Mouse (Mus musculus): ENCODE data around the gene Taok2. TPM values are rescaled to one million over a fixed set of nuclear protein-coding genes. Genes with fewer than 3 reads are reported as not detected.

The Taok2 gene
- polyA plus RNA-seq, 1 experiment from 2014 or later, result 24.0 TPM

DNA sequence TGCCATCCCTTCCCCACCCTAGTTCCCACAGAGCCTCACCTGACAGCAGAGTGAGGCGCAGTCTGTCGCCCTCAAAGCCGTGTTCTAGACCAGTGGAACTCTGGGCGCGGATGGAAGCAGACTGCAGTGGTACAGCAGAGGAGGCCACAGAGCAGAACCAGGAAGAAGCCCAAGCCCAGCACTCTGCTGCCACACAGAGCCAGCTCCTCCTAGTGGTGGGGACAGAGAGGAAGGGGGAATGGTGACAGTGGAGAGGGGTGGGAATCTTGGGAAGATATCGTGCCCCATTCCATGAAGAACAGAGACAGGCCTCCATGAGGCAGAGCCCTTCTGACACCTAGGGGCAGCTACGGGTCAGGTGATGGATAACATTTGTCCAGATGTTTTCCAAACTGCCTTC lies 4.3 kb upstream of the Taok2 start:
- Histone ChIP-seq H3K27me3 (replicated peaks; ENCODE audit: control insufficient read depth, insufficient read depth, low read length) (no peaks in the 10 kb centered on the region), H3K4me1 (replicated peaks; ENCODE audit: control insufficient read depth, insufficient read depth, low read length) (peaks cover 4% of the 10 kb centered on the region; the same call in 1 of the 2 replicates), H3K36me3 (ENCODE audit: control insufficient read depth, insufficient read depth, low read length) (no peaks in the 10 kb centered on the region), H3K4me3 (ENCODE audit: low read depth, low read length) (no peak overlapping the region), H3K27ac (ENCODE audit: low read depth, low read length) (no peak overlapping the region), H3K9ac (ENCODE audit: low read depth, low read length) (no peak overlapping the region), H3K4me2 (no peak overlapping the region), H3K9me3 (ENCODE audit: control insufficient read depth, low read length) (no peaks in the 10 kb centered on the region)
- 54% methylated on average over 7 of the region's 7 CpGs for WGBS
- ATAC-seq (replicated peaks; ENCODE audit: low FRiP score), result no peak
- DNase-seq (ENCODE audit: low spot score), result no peak

DNA sequence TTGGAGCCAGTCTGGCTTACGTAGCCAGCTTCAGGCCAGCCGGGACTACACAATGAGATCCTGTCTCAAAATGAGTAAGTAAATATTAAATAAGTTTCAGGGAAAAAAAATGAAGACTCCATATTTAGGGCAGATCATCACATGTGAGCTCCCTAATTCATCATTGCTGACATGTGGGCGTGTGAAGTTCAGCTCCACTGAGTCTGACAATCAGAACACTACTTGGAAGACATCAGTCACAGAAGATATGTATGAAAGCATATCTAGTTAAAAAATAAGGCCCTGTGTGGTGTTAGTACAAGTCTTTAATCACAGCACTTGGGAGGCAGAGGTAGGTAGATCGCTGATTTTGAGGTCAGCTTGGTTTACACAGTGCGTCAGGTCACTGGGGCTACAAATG lies 2.8 kb upstream of the Taok2 start:
- no peak for DNase-seq (ENCODE audit: low spot score)
- H3K9ac ChIP-seq (ENCODE audit: low read depth, low read length), result no peak overlapping the region
- peaks cover 16% of the 10 kb centered on the region for H3K4me1 ChIP-seq (replicated peaks; ENCODE audit: control insufficient read depth, insufficient read depth, low read length)
- no peak overlapping the region for H3K4me2 ChIP-seq
- no peak overlapping the region for H3K27ac ChIP-seq (ENCODE audit: low read depth, low read length)
- ATAC-seq (replicated peaks; ENCODE audit: low FRiP score), result no peak
- no peaks in the 10 kb centered on the region for H3K9me3 ChIP-seq (ENCODE audit: control insufficient read depth, low read length)
- H3K4me3 ChIP-seq (ENCODE audit: low read depth, low read length), result no peak overlapping the region
- no peaks in the 10 kb centered on the region for H3K27me3 ChIP-seq (replicated peaks; ENCODE audit: control insufficient read depth, insufficient read depth, low read length)
- 84% methylated on average over 5 of the region's 5 CpGs for WGBS
- H3K36me3 ChIP-seq (ENCODE audit: control insufficient read depth, insufficient read depth, low read length), result no peaks in the 10 kb centered on the region

DNA sequence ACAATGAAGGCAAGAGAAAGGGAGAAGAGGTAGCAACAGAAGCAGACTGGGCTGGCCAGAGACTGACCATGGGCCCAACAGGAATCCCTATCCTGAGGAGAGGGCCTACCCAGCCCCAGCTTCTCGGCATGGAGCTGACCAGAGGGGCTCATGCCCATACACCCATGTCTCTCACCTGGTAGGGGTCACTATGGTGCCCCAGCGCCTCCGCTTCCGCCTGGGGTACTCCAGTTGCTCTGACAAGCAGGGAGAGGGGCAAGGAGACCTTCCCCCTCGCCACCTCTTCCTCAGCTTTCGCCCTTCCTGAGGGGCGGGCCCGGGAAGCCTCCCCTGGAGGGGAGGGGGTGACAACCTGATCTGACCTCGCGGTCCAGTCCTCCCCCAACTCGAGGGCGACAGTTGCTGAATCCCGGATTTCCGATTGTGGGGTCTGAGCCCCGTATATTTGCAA lies 747 bp downstream of the Taok2 start:
- Histone ChIP-seq H3K9ac (ENCODE audit: low read depth, low read length) (peak overlapping the region; percentile 87), H3K4me1 (replicated peaks; ENCODE audit: control insufficient read depth, insufficient read depth, low read length) (peaks cover 29% of the 10 kb centered on the region), H3K4me3 (ENCODE audit: low read depth, low read length) (peak overlapping the region; percentile 88), H3K4me2 (peak overlapping the region; percentile 100), H3K9me3 (ENCODE audit: control insufficient read depth, low read length) (no peaks in the 10 kb centered on the region), H3K27me3 (replicated peaks; ENCODE audit: control insufficient read depth, insufficient read depth, low read length) (no peaks in the 10 kb centered on the region), H3K36me3 (ENCODE audit: control insufficient read depth, insufficient read depth, low read length) (peaks cover 16% of the 10 kb centered on the region), H3K27ac (ENCODE audit: low read depth, low read length) (peak overlapping the region; percentile 92)
- under 1% methylated on average over 15 of the region's 15 CpGs for WGBS
- DNase-seq (ENCODE audit: low spot score) (no peak), ATAC-seq (replicated peaks; ENCODE audit: low FRiP score) (0 out of 2 replicates have a peak, but pooled peaks have one; percentile 3)

DNA sequence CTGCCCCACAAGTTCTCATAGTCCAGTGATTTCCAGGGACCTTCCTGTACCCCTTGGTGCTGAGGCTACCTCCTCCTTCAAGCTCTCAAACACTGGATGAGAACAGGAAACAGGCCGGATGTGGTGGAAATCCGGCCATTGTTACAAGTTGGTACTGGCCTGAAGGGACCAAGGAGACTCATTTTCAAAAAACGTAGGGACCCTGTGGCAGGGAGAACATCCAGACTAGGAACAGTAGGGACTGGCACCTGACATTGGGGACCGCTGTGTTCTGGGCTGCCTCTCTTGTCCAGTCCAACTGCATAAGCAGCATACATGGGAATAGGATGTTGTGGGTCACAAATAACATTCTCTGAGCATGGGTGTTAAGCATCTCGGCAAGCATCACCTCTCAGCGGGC lies 3.5 kb downstream of the Taok2 start:
- DNase-seq (ENCODE audit: low spot score), result no peak
- H3K27ac ChIP-seq (ENCODE audit: low read depth, low read length), result peak overlapping the region; percentile 28; the same call in 1 of the 2 replicates
- WGBS, result 58% methylated on average over 6 of the region's 6 CpGs
- H3K4me2 ChIP-seq, result peak overlapping the region; percentile 100
- H3K9ac ChIP-seq (ENCODE audit: low read depth, low read length), result 0 out of 2 replicates have a peak overlapping the region, but pooled peaks have one; percentile 16
- H3K36me3 ChIP-seq (ENCODE audit: control insufficient read depth, insufficient read depth, low read length), result peaks cover 33% of the 10 kb centered on the region
- H3K9me3 ChIP-seq (ENCODE audit: control insufficient read depth, low read length), result no peaks in the 10 kb centered on the region
- ATAC-seq (replicated peaks; ENCODE audit: low FRiP score), result no peak
- no peaks in the 10 kb centered on the region for H3K27me3 ChIP-seq (replicated peaks; ENCODE audit: control insufficient read depth, insufficient read depth, low read length)
- peaks cover 29% of the 10 kb centered on the region for H3K4me1 ChIP-seq (replicated peaks; ENCODE audit: control insufficient read depth, insufficient read depth, low read length)
- no peak overlapping the region; the same call in 1 of the 2 replicates for H3K4me3 ChIP-seq (ENCODE audit: low read depth, low read length)

DNA sequence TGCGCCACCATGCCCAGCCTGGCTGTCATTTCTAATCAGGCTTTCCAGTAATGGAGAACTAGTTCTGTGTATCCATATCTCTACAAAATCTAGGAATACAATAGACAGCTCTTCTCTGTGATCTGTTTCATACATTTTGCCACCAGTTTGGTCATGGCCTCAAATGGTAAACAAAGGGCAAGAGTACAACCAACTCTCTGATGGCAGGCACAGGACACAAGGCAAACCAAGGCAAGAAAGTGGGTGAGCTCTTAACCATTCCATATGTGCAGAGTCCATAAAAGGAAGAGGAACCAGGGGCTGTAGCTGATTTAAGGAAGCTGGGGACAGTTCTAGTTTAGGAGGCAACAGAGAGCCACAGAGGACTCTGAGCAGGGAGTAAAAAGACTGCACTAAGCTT lies 7.3 kb downstream of the Taok2 start:
- ATAC-seq (replicated peaks; ENCODE audit: low FRiP score), result no peak
- Histone ChIP-seq H3K4me1 (replicated peaks; ENCODE audit: control insufficient read depth, insufficient read depth, low read length) (peaks cover 13% of the 10 kb centered on the region), H3K9me3 (ENCODE audit: control insufficient read depth, low read length) (no peaks in the 10 kb centered on the region), H3K36me3 (ENCODE audit: control insufficient read depth, insufficient read depth, low read length) (peaks cover 66% of the 10 kb centered on the region), H3K27me3 (replicated peaks; ENCODE audit: control insufficient read depth, insufficient read depth, low read length) (no peaks in the 10 kb centered on the region), H3K27ac (ENCODE audit: low read depth, low read length) (no peak overlapping the region; the same call in 1 of the 2 replicates), H3K4me3 (ENCODE audit: low read depth, low read length) (no peak overlapping the region), H3K4me2 (no peak overlapping the region), H3K9ac (ENCODE audit: low read depth, low read length) (no peak overlapping the region)
- no peak for DNase-seq (ENCODE audit: low spot score)
- WGBS, result 100% methylated on average over 1 of the region's 1 CpGs

DNA sequence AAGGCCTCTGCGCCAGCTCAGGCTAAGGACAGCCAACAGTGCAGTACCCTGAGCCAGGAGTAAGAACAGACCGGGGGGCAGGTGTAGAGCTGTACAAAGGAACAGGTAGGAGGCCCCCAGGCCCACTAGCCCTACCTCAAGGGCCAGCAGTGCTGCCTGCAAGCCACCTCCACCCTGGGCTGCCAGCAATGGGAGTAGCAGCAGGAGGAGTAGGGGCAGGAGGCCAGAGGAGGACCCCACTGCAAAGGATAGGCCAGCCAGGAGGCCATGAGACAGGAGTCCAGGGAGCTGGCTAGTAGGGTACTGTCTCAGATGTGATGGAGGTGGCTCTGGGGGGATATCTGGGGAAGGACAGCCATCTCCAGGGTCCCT lies 14.0 kb downstream of the Taok2 start:
- ATAC-seq (replicated peaks; ENCODE audit: low FRiP score) (no peak), DNase-seq (ENCODE audit: low spot score) (no peak)
- peaks cover 69% of the 10 kb centered on the region for H3K36me3 ChIP-seq (ENCODE audit: control insufficient read depth, insufficient read depth, low read length)
- no peak overlapping the region for H3K9ac ChIP-seq (ENCODE audit: low read depth, low read length)
- H3K4me1 ChIP-seq (replicated peaks; ENCODE audit: control insufficient read depth, insufficient read depth, low read length), result no peaks in the 10 kb centered on the region
- H3K4me3 ChIP-seq (ENCODE audit: low read depth, low read length), result no peak overlapping the region
- no peaks in the 10 kb centered on the region for H3K27me3 ChIP-seq (replicated peaks; ENCODE audit: control insufficient read depth, insufficient read depth, low read length)
- no peak overlapping the region for H3K27ac ChIP-seq (ENCODE audit: low read depth, low read length)
- WGBS, result 88% methylated on average over 2 of the region's 2 CpGs
- no peaks in the 10 kb centered on the region for H3K9me3 ChIP-seq (ENCODE audit: control insufficient read depth, low read length)
- no peak overlapping the region for H3K4me2 ChIP-seq

DNA sequence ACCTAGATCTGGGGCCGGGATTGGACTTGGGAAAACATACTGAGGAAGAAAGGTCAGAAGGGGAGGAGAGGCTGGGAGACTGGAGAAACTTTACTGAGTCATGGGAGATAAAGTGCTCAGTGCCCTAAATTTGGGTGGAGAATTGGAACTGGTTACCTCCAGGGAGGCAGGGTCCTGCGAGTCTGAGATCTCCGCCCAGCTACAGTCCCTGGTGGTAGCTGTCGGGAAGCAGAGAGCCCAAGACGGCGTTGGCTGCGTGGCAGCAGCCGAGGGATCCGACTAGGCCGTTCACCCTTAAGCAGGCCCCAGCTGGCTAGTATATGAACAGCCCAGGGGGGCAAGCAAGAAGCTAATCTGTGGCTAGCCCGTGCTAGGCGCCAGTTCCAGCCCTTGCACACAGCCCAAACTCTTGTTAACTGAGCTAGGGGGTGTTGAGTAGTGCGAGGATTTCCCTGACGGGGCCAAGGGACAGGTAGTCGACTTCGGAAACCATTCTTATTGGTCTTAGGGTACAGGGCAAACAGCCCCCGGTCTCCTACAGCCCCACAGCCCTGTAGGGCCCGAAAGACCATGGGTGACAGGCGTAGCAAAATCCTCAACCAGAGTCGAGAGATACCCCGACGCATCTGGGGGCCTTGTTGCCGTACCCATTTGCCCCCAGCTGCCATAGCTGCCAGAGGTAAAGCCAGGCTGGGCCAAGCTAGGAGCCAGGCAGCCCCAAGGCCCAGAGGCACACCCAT lies 14.6 kb downstream of the Taok2 start:
- H3K36me3 ChIP-seq (ENCODE audit: control insufficient read depth, insufficient read depth, low read length), result peaks cover 66% of the 10 kb centered on the region
- H3K9ac ChIP-seq (ENCODE audit: low read depth, low read length), result no peak overlapping the region
- no peak for DNase-seq (ENCODE audit: low spot score)
- 90% methylated on average over 23 of the region's 23 CpGs for WGBS
- ATAC-seq (replicated peaks; ENCODE audit: low FRiP score), result no peak
- H3K4me2 ChIP-seq, result no peak overlapping the region
- H3K27me3 ChIP-seq (replicated peaks; ENCODE audit: control insufficient read depth, insufficient read depth, low read length), result no peaks in the 10 kb centered on the region
- H3K27ac ChIP-seq (ENCODE audit: low read depth, low read length), result no peak overlapping the region
- no peaks in the 10 kb centered on the region for H3K9me3 ChIP-seq (ENCODE audit: control insufficient read depth, low read length)
- H3K4me1 ChIP-seq (replicated peaks; ENCODE audit: control insufficient read depth, insufficient read depth, low read length), result no peaks in the 10 kb centered on the region
- H3K4me3 ChIP-seq (ENCODE audit: low read depth, low read length), result no peak overlapping the region

DNA sequence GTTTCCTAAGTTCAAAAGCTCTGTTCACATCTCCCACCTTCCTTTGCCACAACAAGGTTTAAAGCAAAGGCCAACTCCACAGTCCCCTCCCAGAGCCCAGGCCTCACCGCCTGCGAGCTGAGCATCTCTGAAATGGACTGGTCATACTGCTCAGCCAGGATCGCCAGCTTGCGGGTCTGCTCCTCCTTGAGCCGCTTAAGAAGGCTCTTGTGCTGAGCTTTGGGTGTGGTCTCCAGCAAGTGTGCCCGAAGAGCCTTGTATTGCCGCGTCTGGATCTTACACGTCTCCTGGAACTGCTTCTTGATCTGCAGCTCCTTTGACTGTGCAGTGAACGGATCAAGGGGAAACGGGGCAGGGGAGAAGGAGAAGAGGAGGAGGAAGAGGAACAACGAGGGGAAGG lies 16.5 kb downstream of the Taok2 start:
- Histone ChIP-seq H3K27ac (ENCODE audit: low read depth, low read length) (no peak overlapping the region), H3K4me1 (replicated peaks; ENCODE audit: control insufficient read depth, insufficient read depth, low read length) (peaks cover 14% of the 10 kb centered on the region), H3K9ac (ENCODE audit: low read depth, low read length) (no peak overlapping the region), H3K9me3 (ENCODE audit: control insufficient read depth, low read length) (no peaks in the 10 kb centered on the region), H3K4me2 (no peak overlapping the region), H3K36me3 (ENCODE audit: control insufficient read depth, insufficient read depth, low read length) (peaks cover 56% of the 10 kb centered on the region), H3K4me3 (ENCODE audit: low read depth, low read length) (no peak overlapping the region), H3K27me3 (replicated peaks; ENCODE audit: control insufficient read depth, insufficient read depth, low read length) (no peaks in the 10 kb centered on the region)
- WGBS, result 89% methylated on average over 12 of the region's 12 CpGs
- no peak for ATAC-seq (replicated peaks; ENCODE audit: low FRiP score)
- no peak for DNase-seq (ENCODE audit: low spot score)

DNA sequence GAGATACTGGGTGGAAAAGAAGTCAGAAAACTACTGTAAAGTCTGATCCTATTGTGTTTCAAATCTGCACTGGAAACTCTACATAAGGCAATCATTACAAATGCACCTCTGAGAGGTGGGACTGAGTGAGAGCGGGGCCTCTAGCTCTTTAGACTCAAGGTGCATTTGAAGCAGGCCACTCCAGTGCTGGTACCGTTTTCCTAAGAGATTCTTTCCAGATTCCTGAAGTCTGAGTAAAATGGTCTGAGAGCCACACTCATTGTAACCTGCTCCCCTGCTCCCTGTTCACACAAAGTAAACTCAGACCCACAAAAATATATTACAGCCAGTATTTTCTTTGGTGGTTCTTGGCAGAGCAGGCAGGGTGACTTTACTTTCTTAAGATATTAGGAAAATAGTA lies 17.0 kb downstream of the Taok2 start:
- Histone ChIP-seq H3K9me3 (ENCODE audit: control insufficient read depth, low read length) (no peaks in the 10 kb centered on the region), H3K9ac (ENCODE audit: low read depth, low read length) (no peak overlapping the region), H3K4me3 (ENCODE audit: low read depth, low read length) (no peak overlapping the region), H3K27me3 (replicated peaks; ENCODE audit: control insufficient read depth, insufficient read depth, low read length) (no peaks in the 10 kb centered on the region), H3K36me3 (ENCODE audit: control insufficient read depth, insufficient read depth, low read length) (peaks cover 52% of the 10 kb centered on the region), H3K4me2 (no peak overlapping the region), H3K4me1 (replicated peaks; ENCODE audit: control insufficient read depth, insufficient read depth, low read length) (peaks cover 16% of the 10 kb centered on the region), H3K27ac (ENCODE audit: low read depth, low read length) (no peak overlapping the region)
- DNase-seq (ENCODE audit: low spot score) (no peak), ATAC-seq (replicated peaks; ENCODE audit: low FRiP score) (no peak)
- 92% methylated on average over 2 of the region's 2 CpGs for WGBS
